Comparison of ENCODE assay signal across 13 mouse cellular contexts in genomic region chr13:114679703-114680378, GRCm38 (mm10).
A peak's percentile ranks its signal among the peaks of the same experiment; 100 is the strongest.
DNase-seq lines count a peak whose midpoint lies in the region; ATAC-seq lines count a peak whose summit lies in the region.
"Had no signal": no experiment of that assay in that cellular context is flagged by ENCODE, and none has a peak within 500 bp of the region (broad histone marks: within the 10 kb centered on the region; RNA-seq: fewer than 3 reads in every experiment).

No protein-coding gene starts in this region.

- H3K36me3 ChIP-seq in kidney, embryonic 14.5 days (ENCODE audit: control insufficient read depth, insufficient read depth, low read length): no peaks in the 10 kb centered on the region
- no peaks in the 10 kb centered on the region for H3K36me3 ChIP-seq in intestine, embryonic 14.5 days (ENCODE audit: control insufficient read depth, insufficient read depth, low read length)
- H3K36me3 ChIP-seq in liver, embryonic 16.5 days (ENCODE audit: control insufficient read depth, insufficient read depth): no peaks in the 10 kb centered on the region
- H3K36me3 ChIP-seq: neural tube, embryonic 12.5 days had no signal

- no peaks in the 10 kb centered on the region for H3K27me3 ChIP-seq in kidney, embryonic 14.5 days (ENCODE audit: control insufficient read depth, insufficient read depth, low read length)
- H3K27me3 ChIP-seq in intestine, embryonic 14.5 days (replicated peaks; ENCODE audit: control insufficient read depth, insufficient read depth, low read length): no peaks in the 10 kb centered on the region
- no peaks in the 10 kb centered on the region for H3K27me3 ChIP-seq in liver, embryonic 16.5 days (ENCODE audit: control insufficient read depth, insufficient read depth, low read depth, low read length)
- H3K27me3 ChIP-seq: forebrain, embryonic 13.5 days; neural tube, embryonic 12.5 days had no signal

- H3K9me3 ChIP-seq in kidney, embryonic 14.5 days (ENCODE audit: control insufficient read depth, low read length): no peaks in the 10 kb centered on the region
- no peaks in the 10 kb centered on the region for H3K9me3 ChIP-seq in intestine, embryonic 14.5 days (ENCODE audit: control insufficient read depth, low read length)
- no peaks in the 10 kb centered on the region for H3K9me3 ChIP-seq in liver, embryonic 16.5 days (replicated peaks; ENCODE audit: control insufficient read depth, low read length)
- H3K9me3 ChIP-seq: forebrain, embryonic 13.5 days; neural tube, embryonic 12.5 days had no signal

- 67% methylated on average over 5 of the region's 5 CpGs for WGBS in kidney, embryonic 14.5 days
- WGBS in intestine, embryonic 14.5 days: 70% methylated on average over 5 of the region's 5 CpGs
- 24% methylated on average over 5 of the region's 5 CpGs for WGBS in liver, embryonic 16.5 days (ENCODE audit: insufficient replicate concordance)

- no peak overlapping the region for H3K4me3 ChIP-seq in kidney, embryonic 14.5 days (ENCODE audit: low read length)
- H3K4me3 ChIP-seq in intestine, embryonic 14.5 days (ENCODE audit: low read depth, low read length): no peak overlapping the region
- H3K4me3 ChIP-seq in liver, embryonic 16.5 days (ENCODE audit: low read depth, low read length): no peak overlapping the region
- H3K4me3 ChIP-seq: forebrain, embryonic 13.5 days; neural tube, embryonic 12.5 days had no signal

- H3K27ac ChIP-seq in kidney, embryonic 14.5 days (ENCODE audit: low read depth, low read length): no peak overlapping the region
- no peak overlapping the region for H3K27ac ChIP-seq in intestine, embryonic 14.5 days (ENCODE audit: low read depth)
- peak overlapping the region; percentile 83 for H3K27ac ChIP-seq in liver, embryonic 16.5 days (ENCODE audit: low read length)
- H3K27ac ChIP-seq: forebrain, embryonic 13.5 days; neural tube, embryonic 12.5 days had no signal

- peak; percentile 89 for ATAC-seq in kidney, embryonic 14.5 days (ENCODE audit: low FRiP score, low TSS enrichment)
- peak; percentile 66 for ATAC-seq in intestine, embryonic 14.5 days (replicated peaks; ENCODE audit: low FRiP score, low TSS enrichment, low read depth)
- peak; percentile 76 for ATAC-seq in liver, embryonic 16.5 days (ENCODE audit: low read depth)
- ATAC-seq: forebrain, embryonic 13.5 days had no signal

- H3K9ac ChIP-seq in kidney, embryonic 14.5 days (ENCODE audit: low read depth, low read length): no peak overlapping the region
- H3K9ac ChIP-seq in intestine, embryonic 14.5 days (ENCODE audit: low read length): no peak overlapping the region
- H3K9ac ChIP-seq in liver, embryonic 16.5 days (ENCODE audit: low read depth, low read length): no peak overlapping the region
- H3K9ac ChIP-seq: forebrain, embryonic 13.5 days; neural tube, embryonic 12.5 days had no signal

- no peak for DNase-seq in kidney, postnatal 10 days
- DNase-seq in 3134 (ENCODE audit: extremely low read depth, insufficient read length, low spot score): peak; percentile 17
- DNase-seq in intestine, embryonic 14.5 days (ENCODE audit: low spot score): no peak
- no peak for DNase-seq in cerebellum, adult 11-12 months
- no peak for DNase-seq in left cerebral cortex, adult 18-20 months (ENCODE audit: low spot score in 2 of 2)
- no peak for DNase-seq in right cerebral cortex, adult 18-20 months
- DNase-seq: adrenal gland, postnatal 25 days; cerebellum, adult 9-10 months; gastrocnemius, postnatal 36 days had no signal

- peak overlapping the region; percentile 15; the same call in 1 of the 2 replicates for H3K4me2 ChIP-seq in kidney, embryonic 14.5 days (replicated peaks; ENCODE audit: low read depth, low read length)
- H3K4me2 ChIP-seq in intestine, embryonic 14.5 days (ENCODE audit: low read length): no peak overlapping the region
- no peak overlapping the region for H3K4me2 ChIP-seq in liver, embryonic 16.5 days (ENCODE audit: low read depth, low read length)
- H3K4me2 ChIP-seq: forebrain, embryonic 13.5 days; neural tube, embryonic 12.5 days had no signal

- H3K4me1 ChIP-seq in kidney, embryonic 14.5 days (ENCODE audit: control insufficient read depth, insufficient read depth, low read length): no peaks in the 10 kb centered on the region
- no peaks in the 10 kb centered on the region; the same call in 1 of the 2 replicates for H3K4me1 ChIP-seq in intestine, embryonic 14.5 days (replicated peaks; ENCODE audit: control insufficient read depth, insufficient read depth, low read length)
- H3K4me1 ChIP-seq in liver, embryonic 16.5 days (ENCODE audit: control insufficient read depth, low read depth, low read length): no peaks in the 10 kb centered on the region; the same call in 1 of the 2 replicates
- H3K4me1 ChIP-seq: forebrain, embryonic 13.5 days; neural tube, embryonic 12.5 days had no signal
